Mouse (Mus musculus) right cerebral cortex, postnatal 10 days (tissue): Measurements from ENCODE around the gene Ankrd13c.
A peak's percentile ranks its signal among the peaks of the same experiment; 100 is the strongest.
"Not testable (repeated sequence)": the region's sequence is repeated elsewhere in the genome, so short reads cannot be mapped to it uniquely, and the experiment has no call there.

Experiments used
- DNase-seq, 2 experiments: peaks; one replicate each; pipeline ENCODE4 v3.0.0; 2021; ENCODE audit warnings: low spot score in 2 of 2

Ankrd13c gene

DNA sequence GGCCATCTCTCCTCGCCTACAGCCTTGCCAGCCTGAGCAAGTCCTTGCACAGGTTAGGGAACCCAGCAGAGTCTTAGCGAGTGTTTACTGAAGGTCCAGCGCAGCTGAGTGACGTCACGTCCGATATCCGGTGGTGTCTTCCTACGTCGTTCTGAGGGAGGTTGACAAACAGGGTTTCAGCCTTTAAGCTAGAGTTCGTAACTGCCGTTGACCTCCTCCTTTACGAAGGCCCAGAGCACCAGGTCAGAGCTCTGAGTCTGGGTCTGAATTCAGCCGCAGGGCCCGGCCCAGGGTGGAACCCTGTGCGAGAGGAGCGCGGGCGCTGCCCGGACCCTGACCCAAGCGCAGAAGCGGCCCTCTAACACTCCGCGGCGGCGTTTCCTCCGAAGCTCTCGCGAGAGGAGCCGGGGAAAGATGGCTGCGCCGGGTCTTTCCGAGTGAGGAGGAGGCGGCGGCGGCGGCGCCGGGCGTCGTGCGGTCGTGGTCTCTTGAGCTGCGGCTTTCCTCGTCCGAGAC, at the start of gene Ankrd13c:
TSS of gene Ankrd13c (plus strand) at position 397 of the 516 bp plus-strand sequence.
- DNase-seq, result peak; percentile 95

DNA sequence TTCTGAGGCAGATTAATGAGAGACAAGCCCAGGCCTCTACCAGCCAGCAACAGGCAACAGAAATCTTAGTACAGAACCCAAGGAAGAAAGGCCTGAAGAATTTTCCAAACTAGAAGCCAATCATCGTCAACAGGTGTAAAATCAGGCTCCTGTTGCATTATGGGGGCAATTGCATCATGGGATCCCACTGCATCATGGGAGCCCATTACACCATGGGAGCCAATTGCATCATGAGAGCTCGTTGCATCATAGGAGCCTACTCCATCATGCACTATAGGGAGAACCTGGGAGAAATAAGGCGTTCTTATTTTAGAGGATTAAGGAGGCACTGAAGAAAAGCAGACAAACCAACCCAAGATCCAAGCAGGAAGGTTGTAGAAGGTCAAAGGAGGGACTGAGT, 49.4 kb upstream of the Ankrd13c start:
- no peak for DNase-seq

DNA sequence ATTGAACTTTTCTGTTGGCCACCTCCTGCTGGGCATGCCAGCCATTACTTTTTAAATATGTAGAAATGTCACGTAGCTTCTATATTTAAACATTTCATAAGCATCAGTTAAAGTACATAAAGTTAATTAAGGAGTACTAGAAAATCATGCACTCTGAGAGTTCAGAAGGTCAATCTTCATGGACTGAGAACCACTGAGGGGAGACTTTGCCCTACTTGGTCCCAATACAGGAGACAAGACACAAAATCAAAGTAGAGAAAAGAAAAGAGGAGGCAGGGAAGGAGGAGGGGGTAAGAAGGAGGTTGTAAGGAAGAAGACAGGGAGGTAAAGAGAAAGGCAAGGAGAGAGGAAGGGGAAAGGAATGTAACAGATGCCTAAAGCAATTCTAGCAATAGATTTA, 47.1 kb upstream of the Ankrd13c start:
- no peak for DNase-seq

DNA sequence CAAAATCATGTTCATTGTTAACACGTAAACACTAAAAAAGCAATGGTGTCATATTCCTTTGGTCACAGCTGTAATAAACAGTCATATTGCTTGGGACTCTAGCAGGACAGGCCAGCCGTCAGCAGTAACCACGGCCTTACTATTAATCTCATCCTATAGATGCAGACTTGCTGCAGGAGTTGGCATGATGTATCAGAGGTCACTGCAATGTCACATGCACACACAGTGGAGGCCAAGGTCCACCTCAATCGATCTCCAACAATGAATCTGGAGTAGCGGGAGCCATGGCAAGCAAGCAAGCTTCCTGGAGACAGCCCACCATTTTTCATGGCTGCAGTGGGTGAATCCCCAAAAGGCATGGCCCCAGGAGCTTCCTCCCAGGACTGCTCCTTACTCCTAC, 45.3 kb upstream of the Ankrd13c start:
- DNase-seq, result no peak

DNA sequence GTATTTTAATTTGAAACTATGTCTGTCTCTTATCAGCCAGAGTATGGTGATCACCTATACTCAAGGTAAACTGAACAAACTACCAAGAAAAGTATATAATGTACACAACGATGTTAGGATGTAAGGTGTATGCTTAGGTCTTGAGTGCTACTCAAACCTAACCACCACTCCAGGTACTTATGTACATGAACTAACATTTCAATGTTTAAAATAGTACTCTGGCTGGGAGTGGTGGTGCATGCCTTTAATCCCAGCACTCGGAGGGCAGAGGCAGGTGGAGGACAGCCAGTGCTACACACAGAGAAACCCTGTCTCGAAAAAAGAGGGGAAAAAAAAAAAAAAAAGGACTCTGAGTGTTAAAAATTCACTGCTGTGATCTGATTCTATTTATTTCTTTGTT, 38.9 kb upstream of the Ankrd13c start:
- no peak for DNase-seq

DNA sequence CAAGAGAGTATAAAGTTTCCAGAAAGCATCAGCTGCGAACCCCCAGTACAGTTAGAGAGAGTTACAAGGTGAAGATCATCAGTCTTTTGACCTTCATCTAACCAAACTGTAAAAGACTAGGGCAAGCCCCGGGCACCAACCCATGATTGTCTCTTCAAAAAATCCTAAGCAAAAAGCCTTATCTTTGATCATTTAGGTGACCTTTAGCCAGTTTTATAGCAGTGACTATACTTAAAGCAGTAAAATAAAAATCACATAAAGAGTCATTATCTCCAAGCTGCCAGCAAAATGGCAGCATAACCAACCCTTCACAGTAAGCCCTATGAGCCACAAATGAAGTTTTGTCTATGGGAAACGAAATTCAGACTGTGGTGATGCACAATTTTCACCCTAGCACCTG, 36.8 kb upstream of the Ankrd13c start:
- no peak for DNase-seq

DNA sequence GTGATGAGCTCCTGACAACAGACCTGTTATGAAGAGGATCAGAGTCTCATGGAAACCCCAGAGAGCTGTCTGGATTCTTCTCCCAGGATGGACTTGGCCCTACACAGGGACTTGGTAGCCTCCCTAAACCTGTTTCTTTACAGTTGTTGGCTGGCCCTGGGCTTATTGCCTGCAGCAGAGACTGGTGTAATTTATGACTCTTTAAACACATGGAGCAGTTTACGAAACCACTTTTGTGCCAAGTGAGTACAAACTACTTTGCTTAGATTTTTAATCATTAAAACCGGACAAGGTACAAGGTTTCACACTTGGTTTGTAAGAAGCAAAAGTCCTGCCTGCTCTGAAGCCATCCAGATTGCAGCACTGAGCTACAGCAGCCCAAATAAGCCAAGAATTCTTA, 34.9 kb upstream of the Ankrd13c start:
- no peak for DNase-seq

DNA sequence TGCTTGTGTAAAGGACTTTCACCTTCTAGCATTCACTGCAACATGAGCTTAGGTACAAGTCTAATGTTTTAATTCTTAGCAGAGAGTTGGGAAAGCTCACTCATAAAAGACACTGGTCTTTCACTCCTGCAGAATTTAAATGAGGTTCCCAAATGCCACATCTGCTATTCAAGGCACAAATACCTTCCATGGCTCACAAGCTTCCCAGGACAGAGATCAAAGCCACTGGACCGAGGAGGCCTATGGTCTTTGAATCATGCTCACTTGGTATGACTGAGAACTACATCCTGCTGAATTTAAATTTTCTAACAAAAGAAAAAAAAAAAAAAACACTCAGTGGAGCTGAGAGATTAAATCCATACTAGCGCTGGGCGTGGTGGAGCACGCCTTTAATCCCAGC, 30.7 kb upstream of the Ankrd13c start:
- no peak for DNase-seq

DNA sequence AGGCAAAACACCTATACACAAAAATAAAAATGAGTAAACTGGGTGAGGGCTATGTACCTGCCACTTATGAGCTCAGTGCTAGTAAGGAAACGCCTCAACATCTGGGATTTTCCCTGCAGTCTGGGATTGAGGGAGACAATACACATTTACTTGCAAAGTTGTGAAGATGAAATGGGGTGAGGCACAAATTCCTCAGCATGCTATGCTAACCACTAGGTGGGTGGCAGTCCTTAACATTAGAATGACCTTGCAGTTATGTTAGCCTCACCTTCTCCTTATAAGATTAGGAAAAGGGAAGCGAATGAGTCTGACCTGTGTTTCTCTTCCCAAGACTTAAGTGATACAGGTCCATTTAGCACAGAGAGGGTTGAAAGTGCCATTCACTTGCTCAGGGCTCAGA, 25.7 kb upstream of the Ankrd13c start:
- DNase-seq, result no peak

DNA sequence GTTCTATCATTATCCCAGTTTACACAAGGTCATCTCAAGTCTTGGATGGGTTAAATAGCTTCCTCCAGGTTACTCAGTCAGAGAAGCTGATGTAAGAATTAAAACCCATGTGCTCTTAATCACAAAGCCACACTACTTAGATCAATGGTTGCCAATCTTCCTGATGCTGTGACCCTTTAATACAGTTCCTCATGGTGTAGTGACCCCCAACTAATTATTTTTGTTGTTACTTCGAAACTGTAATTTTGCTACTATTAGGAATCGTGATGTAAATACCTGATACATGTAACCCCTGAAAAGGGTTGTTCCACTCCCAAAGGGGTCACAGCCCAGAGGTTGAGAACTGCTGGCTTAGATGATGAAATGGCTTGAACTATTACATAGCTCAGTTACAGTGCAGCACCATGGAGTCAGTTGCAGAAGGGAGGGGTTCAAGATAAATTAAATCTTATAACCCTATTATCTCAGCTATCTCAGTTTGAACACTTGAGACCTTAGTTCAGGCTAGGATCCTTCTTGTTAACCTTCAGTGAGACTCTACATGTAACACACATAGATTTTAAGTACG, 23.7 kb upstream of the Ankrd13c start:
- DNase-seq, result no peak

DNA sequence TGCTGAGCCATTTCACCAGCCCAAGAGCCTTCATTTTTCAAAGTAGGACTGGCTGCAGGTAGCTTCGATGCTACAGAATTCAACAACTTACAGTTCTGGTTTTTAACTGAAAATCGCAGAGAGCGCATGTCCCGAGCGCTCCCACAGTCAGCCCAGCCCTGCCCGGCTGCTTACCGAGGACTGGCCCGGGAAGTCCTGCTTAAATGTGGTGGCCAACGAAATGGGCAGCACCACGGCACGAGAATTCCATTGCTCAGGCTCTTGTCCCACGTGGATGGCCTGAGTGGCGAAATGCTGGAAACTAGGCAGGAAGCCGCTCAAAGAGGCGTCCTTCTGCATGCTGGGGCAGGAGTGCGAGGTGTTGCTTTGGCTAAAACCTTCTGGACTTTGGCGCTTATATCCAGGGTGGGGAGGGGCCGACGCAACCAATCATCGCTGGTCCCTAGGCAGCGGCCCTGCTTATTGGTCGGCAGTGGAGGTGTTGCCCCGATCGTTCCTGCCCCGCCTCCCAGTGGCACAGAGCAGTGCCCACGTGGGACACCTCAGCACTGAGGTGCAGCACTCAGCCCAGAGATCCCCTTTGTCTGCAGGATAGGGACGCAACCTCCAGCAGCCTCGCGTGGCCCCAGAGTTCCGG, 22.2 kb upstream of the Ankrd13c start, which contains the start of gene Cth:
TSS of gene Cth (minus strand) at position 386 of the 637 bp plus-strand sequence.
- peak; percentile 90 to 93 for DNase-seq

DNA sequence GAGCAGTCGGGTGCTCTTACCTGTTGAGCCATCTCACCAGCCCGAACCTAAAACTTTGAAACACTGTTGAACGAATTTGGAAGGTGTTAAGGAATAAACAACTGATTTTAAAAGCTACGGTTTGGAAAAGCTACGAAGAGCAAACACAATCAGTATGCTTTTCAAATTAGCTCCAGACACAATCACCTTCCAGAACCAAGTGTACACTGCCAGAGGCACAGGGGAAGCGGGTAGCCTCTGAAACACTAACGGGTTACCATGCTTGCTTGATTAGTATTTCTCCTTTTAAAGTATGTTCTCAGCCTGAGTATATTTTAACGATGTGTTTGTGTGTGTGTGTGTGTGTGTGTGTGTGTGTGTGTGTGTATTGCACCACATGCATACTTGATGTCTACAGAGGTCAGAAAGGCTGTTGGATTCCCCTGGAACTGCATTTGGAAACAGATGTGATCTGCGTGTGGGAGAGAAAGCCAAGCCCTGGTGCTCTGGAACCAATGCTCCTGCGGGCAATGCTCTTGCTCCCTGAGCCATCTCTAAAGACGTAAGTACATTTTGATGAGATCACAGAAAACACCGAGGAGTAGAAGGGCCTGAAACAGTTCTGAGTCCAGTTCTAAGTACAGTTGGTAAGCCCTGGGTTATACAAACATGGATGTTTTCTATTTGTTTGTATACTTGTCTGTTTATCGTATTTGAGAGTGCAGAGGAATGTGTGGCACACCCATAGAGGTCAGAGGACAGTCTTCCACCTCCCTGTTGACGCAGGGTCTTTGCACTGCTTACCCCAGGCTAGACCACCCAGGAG, 21.1 kb upstream of the Ankrd13c start:
- DNase-seq, result no peak

DNA sequence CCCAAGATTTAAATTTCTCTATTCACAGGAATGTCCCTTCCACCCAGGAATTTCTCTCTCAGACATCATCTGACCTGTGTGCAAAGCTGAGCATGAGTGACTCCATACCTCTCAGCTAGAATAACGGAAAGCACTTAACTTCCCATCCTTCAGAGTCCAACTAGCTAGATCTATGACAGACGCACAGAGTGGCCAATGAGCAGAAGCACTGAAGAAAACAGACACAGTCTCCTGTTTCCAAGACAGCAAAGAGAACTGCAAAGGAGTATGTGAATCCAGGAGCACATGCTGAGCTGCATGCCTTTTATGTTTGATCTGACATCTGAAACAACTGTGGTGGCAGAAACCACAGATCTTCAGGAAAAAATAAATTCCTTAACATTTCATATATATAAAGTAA, 20.3 kb upstream of the Ankrd13c start:
- peak; percentile 66 to 84 for DNase-seq

DNA sequence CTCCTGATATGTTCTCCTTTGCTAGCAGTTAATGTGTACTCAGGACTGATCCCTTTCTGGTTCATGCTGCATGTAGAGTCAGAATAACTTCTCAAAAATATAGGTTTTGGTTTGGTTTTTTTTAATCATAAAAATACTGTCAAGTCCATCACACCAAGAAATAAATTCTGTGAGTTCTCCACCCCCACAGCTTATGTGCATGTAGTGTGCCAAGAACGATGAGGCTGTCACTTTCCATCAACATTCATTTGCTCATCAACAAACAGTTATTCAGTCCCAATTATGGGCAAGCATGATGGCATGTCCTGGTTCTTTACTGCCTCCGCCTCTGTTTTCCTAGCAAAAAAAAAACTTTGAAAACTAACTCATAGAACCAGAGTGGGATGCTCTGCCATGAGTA, 18.3 kb upstream of the Ankrd13c start:
- peak in 1 of 2 experiments; percentile 47 for DNase-seq

DNA sequence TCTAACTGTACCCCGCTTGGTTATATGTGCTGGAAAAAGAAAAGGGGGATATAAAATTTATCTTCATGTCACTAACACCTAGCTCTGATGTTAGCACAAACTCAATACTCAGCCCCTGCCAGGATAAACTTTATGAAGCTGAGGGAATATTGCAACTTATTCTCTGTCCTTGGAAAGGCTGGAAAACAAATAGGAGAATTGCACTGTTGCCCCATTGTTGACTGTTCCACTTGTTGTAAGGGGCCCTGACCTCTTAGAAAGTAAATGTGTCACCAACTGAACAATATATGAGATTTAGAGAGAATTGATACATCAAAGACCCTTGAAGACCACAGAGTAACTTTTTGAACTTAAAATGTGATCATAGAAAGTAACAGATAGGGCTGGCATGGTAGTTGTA, 17.6 kb upstream of the Ankrd13c start:
- DNase-seq, result no peak

DNA sequence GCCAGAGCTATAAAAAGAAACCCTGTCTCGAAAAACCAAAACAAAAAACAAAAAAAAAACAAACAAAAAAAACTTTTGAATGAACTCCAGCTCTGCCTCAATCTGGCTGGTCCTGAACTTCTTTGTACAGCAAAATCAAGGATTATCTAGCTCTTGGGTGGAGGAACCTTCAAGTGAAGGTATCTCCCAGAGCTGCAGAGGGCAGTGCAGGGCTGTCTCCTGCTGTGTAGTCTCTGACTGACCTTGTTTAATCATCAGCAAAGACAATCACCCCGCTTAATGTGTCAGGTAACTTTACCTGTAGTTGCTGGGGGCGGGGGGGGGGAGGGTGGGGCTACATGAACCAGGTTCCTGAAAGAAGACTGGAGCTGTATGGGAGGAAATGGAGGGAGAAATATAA, 15.4 kb upstream of the Ankrd13c start:
- no peak for DNase-seq

DNA sequence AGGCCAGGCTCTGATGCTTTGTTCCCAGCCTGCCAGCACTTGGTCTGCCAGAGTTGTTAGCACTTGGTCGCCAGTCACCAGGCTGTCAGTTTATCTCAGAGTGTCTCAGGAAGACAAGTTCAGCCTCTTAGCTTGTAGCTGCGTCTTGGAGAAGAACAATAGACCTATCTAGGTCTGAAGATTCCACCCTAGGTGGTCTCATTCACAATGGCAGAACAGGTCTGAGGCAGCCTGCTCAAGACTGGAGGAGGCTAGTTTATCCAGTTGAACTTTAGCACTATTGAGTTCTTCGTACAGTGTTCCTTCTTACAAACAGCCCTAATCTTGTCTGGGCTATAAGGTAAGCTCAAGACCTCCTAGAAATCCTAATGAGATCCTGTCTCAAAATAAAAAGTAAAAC, 15.0 kb upstream of the Ankrd13c start:
- DNase-seq, result no peak

DNA sequence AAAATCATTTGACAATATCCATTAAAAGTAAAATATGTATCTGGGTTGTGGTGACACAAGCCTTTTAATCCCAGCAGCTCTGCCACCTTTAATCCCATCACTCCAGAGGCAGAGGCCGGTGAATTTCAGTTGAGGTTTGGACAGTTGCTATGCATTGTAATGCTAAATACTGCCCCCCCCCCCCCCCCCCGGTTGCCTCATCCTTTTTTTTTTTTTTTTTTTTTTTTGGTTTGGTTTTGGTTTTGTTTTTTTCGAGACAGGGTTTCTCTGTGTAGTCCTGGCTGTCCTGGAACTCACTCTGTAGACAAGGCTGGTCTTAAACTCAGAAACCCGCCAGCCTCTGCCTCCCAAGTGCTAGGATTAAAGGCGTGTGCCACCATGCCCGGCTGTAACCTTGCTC, 13.8 kb upstream of the Ankrd13c start:
- not testable (repeated sequence) for DNase-seq

DNA sequence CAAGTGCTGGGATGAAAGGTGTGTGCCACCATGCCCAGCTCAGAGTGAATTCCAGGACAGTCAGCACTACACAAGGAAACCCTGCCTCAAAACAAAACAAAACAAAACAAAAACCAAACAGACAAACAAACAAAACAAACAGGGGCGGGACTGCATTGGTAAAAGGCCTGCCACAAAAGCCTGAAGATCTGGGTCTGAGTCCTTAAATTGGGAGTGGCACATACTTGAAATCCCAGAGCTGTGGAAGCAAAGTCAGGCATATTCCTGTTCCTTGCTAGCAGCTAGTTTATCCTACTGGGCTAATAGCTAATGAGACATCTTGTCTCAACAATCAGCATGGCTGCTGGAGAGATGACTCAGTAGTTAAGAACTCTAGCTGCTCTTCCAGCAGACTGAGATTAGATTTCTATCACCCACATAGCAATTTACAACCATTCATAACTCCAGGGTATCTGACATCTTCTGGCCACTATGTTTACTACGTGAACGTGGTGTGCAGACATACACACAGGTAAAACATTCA, 12.7 kb upstream of the Ankrd13c start:
- no peak for DNase-seq

DNA sequence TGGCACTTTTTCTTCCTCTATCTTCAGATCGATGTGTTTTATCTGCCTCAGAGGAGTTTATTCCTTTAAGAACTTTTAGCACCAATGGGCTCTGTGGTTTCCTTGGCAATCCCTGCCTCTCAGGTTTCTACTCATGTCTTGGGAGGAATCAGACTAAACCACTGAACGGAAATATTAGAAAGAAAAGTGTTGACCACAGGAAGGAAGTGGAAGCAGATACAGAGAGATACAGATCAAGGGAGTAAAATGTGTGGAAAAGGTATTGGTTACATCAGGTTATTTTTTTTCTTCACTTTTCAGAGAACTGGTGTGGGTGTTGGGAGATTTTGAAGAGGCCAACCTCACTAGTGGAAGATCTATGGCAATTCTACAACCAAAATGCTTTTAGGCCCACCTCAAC, 8.5 kb upstream of the Ankrd13c start:
- DNase-seq, result no peak

DNA sequence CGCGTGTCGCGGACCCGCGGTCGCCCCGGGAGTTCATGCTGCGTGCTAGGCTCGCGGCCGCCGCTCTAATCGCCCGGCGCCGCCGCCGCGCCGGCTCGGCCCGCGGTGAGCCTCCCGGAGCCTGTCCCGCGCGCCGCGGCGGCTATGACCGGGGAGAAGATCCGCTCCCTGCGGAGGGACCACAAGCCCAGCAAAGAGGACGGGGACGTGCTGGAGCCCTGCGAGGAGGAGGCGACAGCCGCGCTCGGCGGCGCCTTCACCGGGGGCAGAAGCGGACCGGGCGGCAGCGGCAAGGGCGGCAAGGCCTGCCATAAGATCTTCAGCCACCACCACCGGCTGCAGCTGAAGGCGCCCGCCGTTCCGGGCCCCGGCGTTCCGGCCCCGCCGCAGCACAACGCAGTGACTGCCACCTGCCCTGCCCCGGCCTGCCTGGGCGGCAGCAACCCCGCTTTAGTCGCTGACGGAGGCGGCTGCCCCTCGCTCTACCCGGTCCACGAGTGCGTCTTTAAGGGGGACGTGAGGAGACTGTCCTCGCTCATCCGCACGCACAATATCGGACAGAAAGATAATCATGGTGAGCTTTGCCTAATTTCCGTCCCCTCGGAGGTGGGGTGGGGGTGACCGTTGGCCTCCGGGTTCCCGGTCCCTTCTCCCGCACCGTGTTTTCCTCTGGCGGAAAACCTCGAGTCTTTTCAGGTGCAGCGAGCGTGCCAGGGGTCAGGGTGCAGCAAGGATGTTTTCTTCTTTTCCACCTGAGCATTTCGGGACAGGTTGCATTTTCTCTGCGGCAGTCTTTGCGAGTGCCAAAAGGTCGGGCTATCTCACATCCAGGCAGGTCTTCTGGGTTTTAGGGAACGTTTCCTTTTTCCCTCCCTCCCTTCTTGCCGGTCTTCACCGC, 593 bp downstream of the Ankrd13c start:
- DNase-seq, result peak in 1 of 2 experiments; percentile 40

DNA sequence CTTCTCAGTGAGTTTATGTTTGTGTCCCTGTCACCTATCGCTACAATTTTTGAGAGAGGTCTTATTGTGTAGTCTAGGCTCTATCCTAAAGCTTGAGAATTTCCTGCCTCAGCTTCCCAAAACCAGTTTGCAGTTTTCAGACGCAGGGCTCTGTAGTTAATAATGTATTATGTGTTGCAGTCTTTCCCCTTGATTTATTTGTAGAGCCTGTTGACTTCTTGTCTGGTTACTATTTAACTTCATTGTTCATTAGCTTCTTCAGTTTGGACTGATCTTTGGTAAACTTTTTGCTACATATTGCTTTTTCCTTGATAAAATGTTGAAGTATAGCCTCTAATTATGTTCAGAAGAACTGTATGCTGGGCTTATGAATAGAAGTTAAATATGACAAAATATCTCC, 5.7 kb downstream of the Ankrd13c start:
- DNase-seq, result no peak
